Mouse (Mus musculus) CH12.LX (cell line): ENCODE data around the gene Adam10.

Experiments used
- BHLHE40 ChIP-seq: IDR thresholded peaks from 2 replicates; pipeline ENCODE4 v1.6.1; 2011; ENCODE audit warnings: mild to moderate bottlenecking, low read depth, low read length, improper control_type of control experiment
- GABPA ChIP-seq: IDR thresholded peaks from 2 replicates; pipeline ENCODE4 v1.6.1; 2012; ENCODE audit warnings: low read depth, low read length, improper control_type of control experiment, inconsistent platforms; ENCODE audit not compliant: insufficient replicate concordance
- JUND ChIP-seq: conservative IDR thresholded peaks from 2 replicates; pipeline ENCODE4 v1.6.1; 2011; ENCODE audit warnings: low read depth, low read length, improper control_type of control experiment
- MAX ChIP-seq: IDR thresholded peaks from 2 replicates; pipeline ENCODE4 v1.6.1; 2011; ENCODE audit warnings: low read length, improper control_type of control experiment
- MEF2A ChIP-seq: IDR thresholded peaks from 2 replicates; pipeline ENCODE4 v1.6.1; 2014; ENCODE audit warnings: low read depth, mild to moderate bottlenecking, inconsistent platforms, low read length, improper control_type of control experiment, borderline replicate concordance
- POLR2A ChIP-seq: IDR thresholded peaks from 2 replicates; pipeline ENCODE4 v1.6.1; 2011; ENCODE audit warnings: low read depth, mild to moderate bottlenecking, improper control_type of control experiment, low read length
- RAD21 ChIP-seq: IDR thresholded peaks from 2 replicates; pipeline ENCODE4 v1.6.1; 2011; ENCODE audit warnings: low read depth, mild to moderate bottlenecking, low read length, improper control_type of control experiment, moderate library complexity
- USF2 ChIP-seq: conservative IDR thresholded peaks from 2 replicates; pipeline ENCODE4 v1.6.1; 2011; ENCODE audit warnings: low read depth, low read length, improper control_type of control experiment

DNA sequence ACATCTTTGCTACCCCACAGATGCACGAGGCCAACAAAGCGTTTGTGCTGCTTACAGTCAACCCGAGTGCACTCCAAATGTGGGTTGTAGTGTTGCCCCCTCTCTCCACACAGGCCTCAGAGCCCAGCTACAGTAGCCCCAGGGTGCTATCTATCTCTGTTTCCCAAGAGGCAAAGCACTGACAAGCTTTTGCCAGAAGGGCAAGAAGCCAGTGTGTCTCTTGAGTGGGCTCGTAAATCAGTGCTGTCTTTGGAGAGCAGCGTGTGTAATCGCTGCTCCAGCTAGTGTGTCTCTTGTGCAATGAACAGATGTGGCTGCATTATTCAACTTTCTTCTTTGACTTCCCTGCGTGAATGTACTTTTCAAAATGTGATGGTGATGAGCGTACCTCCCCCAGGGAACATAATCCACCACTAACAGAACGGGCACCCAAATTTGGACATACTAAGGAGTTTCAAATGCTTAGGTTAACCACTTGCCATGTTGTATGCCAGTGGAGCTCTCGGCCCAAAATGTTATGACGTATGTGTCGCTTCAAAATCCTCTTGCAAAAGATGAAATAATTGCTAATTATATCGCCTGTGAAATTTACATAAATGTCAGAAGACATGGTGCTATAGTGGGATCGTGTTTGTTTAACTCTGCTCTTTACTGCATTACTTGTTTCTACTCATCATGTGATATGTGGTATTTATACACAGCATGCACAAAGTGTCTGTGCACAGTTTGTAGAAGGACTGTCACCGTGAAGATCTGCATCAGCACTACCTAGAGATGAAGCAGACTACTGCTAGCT lies 116.0 kb downstream of the Adam10 start:
- TF ChIP-seq RAD21 (no peak), GABPA (no peak), MAX (no peak), JUND (no peak), BHLHE40 (no peak), POLR2A (no peak), USF2 (no peak), MEF2A (no peak)
